Mouse (Mus musculus) heart, adult 11 months (tissue): ENCODE measurements at regions not wholly inside any gene's neighbourhood (a gene's known extent, or its start where the extent isn't known, plus 50 kb on each side); places are given as distances from the start of the nearest gene placed in this dataset.

Experiments used
- DNase-seq: peaks from one replicate; pipeline ENCODE4 v3.0.0; 2022

DNA sequence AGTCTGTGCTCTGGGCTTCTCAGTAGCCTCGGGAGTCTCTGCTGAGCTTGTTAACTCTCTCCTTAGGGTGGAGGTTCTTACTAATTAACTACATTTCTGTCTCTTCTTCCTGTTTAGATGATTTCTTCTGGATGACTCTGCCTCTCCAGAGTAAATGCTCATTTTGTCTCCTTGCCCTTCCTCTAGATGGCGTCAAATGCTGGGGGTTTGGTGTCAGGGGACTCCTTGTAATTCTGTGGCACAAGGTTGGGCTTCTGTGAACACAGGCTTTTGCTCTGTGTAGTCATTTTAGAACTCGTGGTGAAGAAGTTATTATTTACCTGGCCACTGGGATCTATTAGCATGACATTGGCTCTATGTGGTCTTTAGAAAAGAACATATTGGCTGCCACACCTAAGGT lies 298.4 kb downstream of the Ndfip2 start:
- DNase-seq: no peak

- DNase-seq: peak; percentile 56
These were observed 285.7 kb downstream of the Ndfip2 start for GRCm38 (mm10) chr14:105544066-105544465.

DNA sequence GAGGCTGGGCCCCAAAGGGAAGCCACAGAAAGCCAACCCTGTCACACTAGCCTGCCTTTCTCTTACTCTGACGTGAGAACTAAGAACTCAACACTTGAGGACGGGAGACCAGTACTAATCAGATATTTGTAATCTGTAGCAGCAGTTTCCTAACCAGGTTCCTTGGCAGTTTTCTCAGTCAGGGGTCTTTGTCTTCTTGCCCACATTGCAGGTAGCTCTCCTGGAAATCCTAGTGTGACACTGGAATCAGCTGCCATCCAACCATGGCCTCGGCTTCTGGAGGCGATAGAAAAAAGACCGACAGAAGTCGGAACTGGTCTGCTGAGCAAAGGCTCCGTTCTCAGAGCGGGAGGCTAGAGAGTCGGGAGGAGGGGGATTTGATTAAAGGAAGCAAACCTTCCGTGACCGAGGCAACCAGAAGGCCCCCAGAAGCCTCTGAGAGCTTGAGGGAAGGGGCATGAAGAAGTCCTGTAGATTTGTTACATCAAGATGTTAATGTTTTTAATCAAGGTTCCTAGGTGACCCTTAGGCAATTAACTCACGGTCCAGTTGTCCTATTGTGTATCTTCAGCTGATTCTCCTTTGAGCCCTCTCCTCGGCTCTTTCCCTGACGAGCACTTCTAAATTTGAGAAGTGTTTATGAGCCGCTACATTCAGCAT lies 284.2 kb downstream of the Ndfip2 start:
- DNase-seq: peak; percentile 13

GRCm38 (mm10) chr14:105542090-105542485 lies 283.7 kb downstream of the Ndfip2 start:
- peak; percentile 85 for DNase-seq

- peak; percentile 49 for DNase-seq
These were observed 273.9 kb downstream of the Ndfip2 start for GRCm38 (mm10) chr14:105532168-105532745.

GRCm38 (mm10) chr14:105528107-105528506 lies 269.7 kb downstream of the Ndfip2 start:
- DNase-seq: peak; percentile 29

DNA sequence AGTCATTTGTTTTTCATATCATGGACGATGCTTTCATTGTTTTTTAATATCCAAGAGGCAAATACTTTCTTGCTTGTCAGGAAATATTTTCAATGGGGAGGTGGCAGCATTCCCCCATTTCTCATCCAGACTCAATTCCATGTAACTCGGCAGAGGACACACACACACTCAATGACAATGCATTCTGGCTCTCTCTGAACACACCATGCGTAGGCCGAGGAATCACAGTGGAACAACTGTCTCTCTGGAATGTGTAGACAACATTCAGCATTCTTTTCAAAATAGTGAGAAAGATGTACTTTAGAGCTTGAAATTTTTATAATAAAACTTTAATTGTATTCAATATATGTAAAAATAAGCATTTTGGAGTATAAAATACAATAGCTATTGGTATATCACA lies 265.5 kb downstream of the Ndfip2 start:
- DNase-seq: peak; percentile 64

DNA sequence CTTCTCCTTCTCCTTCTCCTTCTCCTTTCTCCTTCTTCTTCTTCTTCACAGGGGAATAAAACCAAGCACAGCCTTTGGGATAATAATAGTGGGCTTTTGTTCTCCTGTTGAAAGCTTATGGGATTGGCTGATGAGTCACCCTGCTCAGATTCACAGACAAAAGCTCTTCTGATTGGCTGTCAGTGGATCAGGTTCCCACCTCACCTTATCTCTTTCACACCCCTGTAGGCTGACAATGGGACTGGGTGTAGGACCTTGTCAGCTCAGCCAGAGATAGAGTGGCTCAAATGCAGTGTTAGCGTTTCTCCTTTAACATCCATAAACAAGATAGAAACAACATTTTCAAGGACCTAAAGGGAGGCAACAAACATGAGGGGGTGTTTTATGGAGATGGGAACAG lies 263.9 kb downstream of the Ndfip2 start:
- DNase-seq: peak; percentile 11

DNA sequence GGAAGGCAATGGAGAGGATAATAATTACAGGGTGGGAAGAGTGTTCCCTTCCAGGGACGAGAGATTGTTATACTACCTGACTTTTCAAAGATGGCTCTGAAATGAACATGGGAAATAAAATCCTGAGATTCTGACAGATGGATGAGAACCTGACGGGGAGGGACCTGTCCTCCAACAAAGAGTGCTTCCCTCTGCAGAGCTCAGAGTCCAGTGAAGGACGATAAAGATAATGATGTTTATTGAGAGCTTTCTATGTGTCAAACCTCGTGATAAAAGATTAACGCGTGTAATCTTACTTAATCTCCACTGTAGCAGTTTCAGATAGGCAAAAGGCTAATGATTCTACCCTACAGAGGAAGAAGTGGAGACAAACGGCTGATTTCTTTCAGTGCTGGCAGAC lies 260.3 kb downstream of the Ndfip2 start:
- DNase-seq: peak; percentile 57

DNA sequence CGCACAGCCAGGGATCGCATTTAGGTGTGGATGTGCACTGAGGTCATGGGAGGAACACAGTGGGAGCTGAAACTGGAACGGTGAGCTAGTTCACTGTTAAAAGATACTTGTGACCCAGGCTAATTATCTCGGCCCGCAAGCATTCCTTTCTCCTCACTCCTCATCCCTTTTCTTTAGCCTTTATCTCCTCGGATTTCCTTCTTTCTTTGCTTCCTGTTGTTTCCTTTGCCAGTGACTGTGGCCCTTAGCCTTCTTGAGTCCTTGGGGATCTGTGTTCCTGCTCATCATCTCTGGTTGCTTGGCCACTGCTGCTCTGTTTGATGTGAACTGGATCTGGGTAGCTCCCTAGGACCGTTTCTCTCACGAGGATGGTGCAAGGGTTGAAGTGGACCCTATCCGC lies 256.0 kb downstream of the Ndfip2 start:
- DNase-seq: peak; percentile 90

DNA sequence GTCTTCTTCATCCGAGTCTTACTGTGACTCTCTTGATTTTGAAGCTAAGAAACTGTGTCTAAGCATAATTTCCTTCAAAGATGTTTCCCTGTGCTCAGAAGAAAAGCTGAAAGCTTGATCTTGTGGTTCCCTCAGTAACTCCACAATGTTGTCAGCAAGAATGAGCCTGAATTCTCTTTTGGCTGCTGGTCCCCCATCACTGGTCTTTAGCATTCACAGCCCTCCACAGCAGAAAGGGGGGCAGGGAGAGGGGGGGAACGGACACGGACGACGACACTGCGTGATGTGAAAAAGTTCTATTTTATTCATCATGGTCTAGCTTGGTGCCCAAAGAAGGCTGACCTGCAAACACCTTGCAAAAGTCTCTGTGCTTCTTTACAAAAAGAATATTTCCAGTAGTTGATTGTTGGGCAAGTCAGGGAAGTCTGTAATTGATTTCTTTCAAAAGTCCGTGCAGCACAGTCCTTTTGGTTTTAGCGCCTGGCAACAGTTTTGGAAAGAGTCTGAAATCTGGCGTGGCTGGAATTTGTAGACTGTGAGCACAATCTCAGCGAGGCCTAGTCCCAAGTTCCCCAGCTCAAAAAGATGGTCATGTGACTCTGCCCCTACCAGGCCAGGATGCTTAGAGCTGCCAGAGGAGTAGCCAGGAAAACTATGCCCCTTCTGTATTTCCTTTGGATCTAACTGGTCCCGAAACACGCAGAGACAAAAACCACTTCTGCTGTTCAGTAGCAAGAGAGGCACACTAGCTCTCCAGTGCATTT lies 254.7 kb downstream of the Ndfip2 start:
- peak; percentile 71 for DNase-seq

GRCm38 (mm10) chr14:105511826-105512225 lies 253.5 kb downstream of the Ndfip2 start:
- peak; percentile 39 for DNase-seq

DNA sequence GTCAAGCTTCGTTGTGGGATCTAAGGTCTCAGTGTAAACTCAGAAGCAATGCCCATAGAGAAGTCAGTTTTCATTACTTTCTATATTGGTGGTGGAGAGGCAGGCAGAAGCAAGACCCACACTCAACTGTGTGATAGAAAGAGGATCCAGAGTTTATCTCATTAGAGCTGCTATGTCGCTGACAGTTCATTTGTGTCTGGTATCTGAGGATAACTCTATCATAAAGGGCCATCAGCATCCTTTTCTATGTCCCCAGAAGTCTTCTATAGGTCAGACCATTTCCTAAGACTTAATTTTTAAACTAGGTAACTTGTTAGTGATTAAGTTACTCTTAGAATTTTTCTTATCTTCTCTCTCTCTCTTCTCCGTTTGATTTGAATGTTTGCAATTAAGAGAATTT lies 252.8 kb downstream of the Ndfip2 start:
- no peak for DNase-seq

- DNase-seq: peak; percentile 78
These were observed 246.9 kb downstream of the Ndfip2 start for GRCm38 (mm10) chr14:105505261-105505660.

GRCm38 (mm10) chr14:105504376-105504775 lies 246.0 kb downstream of the Ndfip2 start:
- DNase-seq: peak; percentile 23

- DNase-seq: no peak
These were observed 245.4 kb downstream of the Ndfip2 start for GRCm38 (mm10) chr14:105503806-105504205.

GRCm38 (mm10) chr14:105502633-105502975 lies 244.2 kb downstream of the Ndfip2 start:
- no peak for DNase-seq

- no peak for DNase-seq
These were observed 243.6 kb downstream of the Ndfip2 start for GRCm38 (mm10) chr14:105501792-105502632.

DNA sequence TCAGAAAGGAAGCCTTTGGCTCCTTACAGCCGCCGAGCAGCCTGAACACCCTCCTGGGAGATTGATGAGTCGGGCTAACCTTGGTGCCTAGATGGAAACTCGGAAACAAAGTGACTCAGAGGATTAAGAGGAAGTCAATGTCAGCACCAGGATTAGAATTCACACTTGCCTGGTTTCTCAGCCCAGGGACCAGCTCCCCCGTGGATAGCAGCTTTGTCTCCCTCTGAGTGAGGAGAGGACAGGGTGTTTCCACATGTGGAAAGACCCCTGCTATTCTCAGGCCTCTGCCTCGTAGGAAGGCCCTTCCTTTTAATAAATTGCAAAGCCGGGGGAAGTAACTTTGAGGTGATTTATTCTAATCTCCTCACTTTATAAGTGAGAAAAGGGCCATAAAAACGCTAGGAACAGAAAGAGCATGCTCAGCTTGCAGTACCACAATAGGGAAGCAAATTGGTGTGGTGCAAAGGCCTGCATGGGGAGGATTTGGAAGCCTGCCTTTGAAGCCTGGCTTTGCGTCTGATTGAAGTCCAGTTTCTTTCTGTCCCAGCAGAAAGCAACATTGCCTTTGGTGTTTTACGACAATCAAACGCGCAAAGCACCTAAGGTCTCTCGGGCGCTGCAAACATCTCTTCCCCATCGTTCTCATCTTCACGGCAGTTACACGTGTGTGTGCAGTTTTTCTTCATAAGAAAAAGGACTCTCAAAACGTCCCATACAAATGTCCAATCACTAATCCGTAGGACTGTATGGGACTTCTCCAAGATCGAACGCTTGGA lies 242.8 kb downstream of the Ndfip2 start:
- peak; percentile 92 for DNase-seq

GRCm38 (mm10) chr14:105499319-105499895 lies 241.0 kb downstream of the Ndfip2 start:
- no peak for DNase-seq

DNA sequence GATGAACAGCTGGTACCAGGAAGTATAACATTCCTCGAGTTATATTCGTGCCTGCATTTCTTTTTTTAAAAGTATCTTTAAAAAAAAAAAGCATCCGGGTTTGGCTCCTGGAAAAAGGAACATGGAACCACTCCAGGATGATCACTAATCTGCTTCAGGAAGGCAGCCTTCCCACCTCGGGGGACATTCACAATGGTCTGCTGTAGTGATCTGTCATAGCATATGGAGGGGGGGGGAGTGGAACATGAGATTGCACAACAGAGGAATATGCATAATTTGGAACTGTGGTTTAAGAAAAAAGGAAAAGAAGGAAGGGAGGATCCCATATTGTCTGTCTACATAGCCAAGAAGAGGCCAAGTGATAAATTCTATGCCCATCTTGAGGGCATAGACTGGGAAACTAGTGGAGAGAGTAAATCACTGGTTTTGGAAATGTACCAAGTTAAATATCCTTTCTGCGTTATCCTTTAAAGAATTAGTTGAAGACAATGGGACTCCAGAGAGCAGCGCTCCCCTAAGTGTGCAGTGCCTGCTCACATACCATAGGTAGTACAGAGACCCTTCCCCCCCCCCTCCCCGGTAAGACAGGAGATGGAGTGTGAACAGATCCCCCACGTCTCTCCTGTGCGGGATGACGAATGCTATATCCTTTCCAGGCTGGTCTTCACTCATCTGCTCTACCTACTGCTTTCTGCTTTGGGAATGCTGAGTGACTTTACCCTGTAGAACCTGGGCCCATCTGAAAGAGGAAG lies 240.0 kb downstream of the Ndfip2 start:
- no peak for DNase-seq
